Mouse (Mus musculus) CH12F3 (cell line): ENCODE measurements around the gene Cenpw.

Experiments
- in situ Hi-C: fragments of 300-500 bp; cut with MboI; formaldehyde crosslinking; loops from 2 replicates; pipeline ENCODE4 v1.14.3; 2020; ENCODE audit warnings: low sequenced_read_pairs

Gene Cenpw

GRCm38 (mm10) chr10:30199916-30200826 is at the start of gene Cenpw:
Gene Cenpw, minus strand, starts transcription at chr10:30200560.
- in situ Hi-C loops: no loop called here

GRCm38 (mm10) chr10:30249654-30250053 is 49.3 kb upstream of the Cenpw start:
- in situ Hi-C loops: no loop called here

GRCm38 (mm10) chr10:30199501-30199900 is 859 bp downstream of the Cenpw start:
- in situ Hi-C loops: no loop called here

GRCm38 (mm10) chr10:30167700-30168099 is 32.7 kb downstream of the Cenpw start:
- in situ Hi-C loops: no loop called here
